Mouse (Mus musculus): Measurements from ENCODE around the gene Tas2r123.

Gene Tas2r123

DNA sequence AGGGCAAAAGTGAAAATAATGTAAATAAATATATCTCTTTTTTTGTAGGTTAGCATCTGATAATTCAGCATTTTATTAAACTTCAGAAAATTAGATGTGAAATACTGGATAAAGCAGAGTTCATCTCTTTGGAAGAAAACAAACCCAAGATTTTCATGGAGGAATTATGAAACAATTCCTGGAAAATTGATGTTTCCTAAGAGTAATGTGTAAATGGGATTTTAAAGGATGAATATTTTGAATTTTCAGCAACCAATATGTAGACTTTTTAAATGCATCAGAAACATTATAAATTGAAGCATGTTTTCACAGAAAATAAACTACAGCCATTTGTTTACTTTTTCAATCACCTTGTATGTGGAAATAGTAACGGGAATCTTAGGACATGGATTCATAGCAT lies at the start of gene Tas2r123:
Tas2r123 (plus strand) TSS at position 301 of the 400 bp plus-strand sequence.
- DNase-seq (ENCODE audit: low spot score): no peak

DNA sequence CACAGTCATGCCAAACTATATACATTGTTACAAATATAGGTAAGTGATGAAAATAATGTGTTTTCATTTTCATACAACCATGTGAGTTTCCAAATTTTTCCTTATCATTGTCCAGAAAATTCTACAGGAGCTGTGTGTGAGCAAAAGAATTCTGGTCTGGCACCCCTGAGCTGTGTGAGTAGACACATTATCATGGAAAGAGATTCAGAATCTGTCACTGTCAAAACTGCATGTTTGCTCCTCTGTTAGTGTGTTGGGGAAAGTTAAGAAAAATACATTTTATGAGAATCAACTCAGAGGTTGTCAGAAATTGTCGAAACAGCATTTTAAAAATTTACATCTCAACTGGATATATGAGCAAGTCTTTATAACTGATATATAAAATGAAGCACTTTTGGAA lies 44.4 kb upstream of the Tas2r123 start, which contains the start of gene Tas2r117:
Tas2r117 (plus strand) TSS at position 301 of the 400 bp plus-strand sequence.
- DNase-seq (ENCODE audit: low spot score): no peak

DNA sequence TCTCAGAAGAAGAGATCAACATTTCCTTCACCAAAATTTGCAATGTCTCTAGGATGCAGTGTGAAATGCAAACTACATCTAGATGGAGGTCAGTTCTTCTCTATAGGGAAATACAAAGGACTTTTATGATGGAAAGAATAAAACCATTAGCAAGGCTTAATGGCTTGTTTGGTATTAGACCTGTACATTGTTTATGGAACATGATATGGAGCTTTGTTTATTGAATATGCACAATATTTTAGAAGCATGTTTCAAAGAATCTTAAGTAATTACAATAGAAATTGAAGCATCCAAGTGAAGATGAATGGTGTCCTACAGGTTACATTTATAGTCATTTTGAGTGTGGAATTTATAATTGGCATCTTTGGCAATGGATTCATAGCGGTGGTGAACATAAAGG lies 8.2 kb downstream of the Tas2r123 start, which contains the start of gene Tas2r116:
Tas2r116 (plus strand) TSS at position 301 of the 400 bp plus-strand sequence.
- no peak for DNase-seq (ENCODE audit: low spot score)

DNA sequence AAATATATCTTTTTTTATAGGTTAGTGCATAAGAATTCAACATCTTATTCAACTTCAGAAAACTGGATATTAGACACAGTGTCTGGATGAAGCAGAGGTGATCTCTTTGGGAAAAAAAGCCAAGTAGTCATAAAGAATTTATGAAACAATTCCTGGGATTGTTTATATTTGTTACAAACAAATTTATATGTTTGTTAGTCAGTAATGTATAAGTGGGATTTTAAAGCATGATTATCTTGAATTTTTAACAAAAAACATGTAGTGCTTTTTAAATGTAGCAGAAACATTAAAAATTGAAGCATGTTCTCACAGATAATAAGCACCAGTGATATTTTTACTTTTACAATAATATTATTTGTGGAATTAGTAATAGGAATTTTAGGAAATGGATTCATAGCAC lies 20.8 kb downstream of the Tas2r123 start, which contains the start of gene Tas2r110:
Tas2r110 (plus strand) TSS at position 301 of the 400 bp plus-strand sequence.
- no peak for DNase-seq (ENCODE audit: low spot score)

DNA sequence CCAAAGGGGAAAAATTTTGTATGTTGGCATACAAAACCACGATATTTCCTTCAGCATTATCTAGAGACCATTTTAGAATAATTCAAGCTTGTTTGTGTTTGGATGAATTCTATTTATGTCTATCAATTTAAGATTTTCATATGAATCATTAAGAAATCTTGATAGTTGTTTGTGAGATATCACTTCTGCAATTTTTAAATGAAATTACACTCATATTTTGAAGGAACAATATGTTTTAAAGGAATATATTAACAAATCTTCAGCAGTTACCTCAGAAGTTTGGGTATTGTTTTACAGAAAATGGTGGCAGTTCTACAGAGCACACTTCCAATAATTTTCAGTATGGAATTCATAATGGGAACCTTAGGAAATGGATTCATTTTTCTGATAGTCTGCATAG lies 45.8 kb downstream of the Tas2r123 start, which contains the start of gene Tas2r113:
Tas2r113 (plus strand) TSS at position 301 of the 400 bp plus-strand sequence.
- no peak for DNase-seq (ENCODE audit: low spot score)
